Mouse (Mus musculus): ENCODE measurements around the gene Celf3. TPM values are rescaled to one million over a fixed set of nuclear protein-coding genes. Genes with fewer than 3 reads are reported as not detected.

Celf3 gene
- polyA plus RNA-seq, 1 experiment = 314 TPM

GRCm38 (mm10) chr3:94459834-94460233 is 18.3 kb upstream of the Celf3 start:
- peaks cover 6% of the 10 kb centered on the region for H3K4me1 ChIP-seq (ENCODE audit: control insufficient read depth, insufficient read depth, low read length)
- TF ChIP-seq POLR2A (IDR thresholded peaks at IDR 0.05; ENCODE audit: extremely low read depth, insufficient read depth, low read length) (no peak), CTCF (IDR thresholded peaks at IDR 0.05; ENCODE audit: extremely low read depth, insufficient read depth, low read length) (no peak)
- H3K4me3 ChIP-seq (ENCODE audit: insufficient read depth, low read length) = no peak overlapping the region
- no peak overlapping the region for H3K27ac ChIP-seq (ENCODE audit: insufficient read depth, low read length)

- no peak overlapping the region for H3K4me3 ChIP-seq (ENCODE audit: insufficient read depth, low read length)
- H3K4me1 ChIP-seq (ENCODE audit: control insufficient read depth, insufficient read depth, low read length) = peaks cover 8% of the 10 kb centered on the region
- TF ChIP-seq CTCF (IDR thresholded peaks at IDR 0.05; ENCODE audit: extremely low read depth, insufficient read depth, low read length) (no peak), POLR2A (IDR thresholded peaks at IDR 0.05; ENCODE audit: extremely low read depth, insufficient read depth, low read length) (no peak)
- H3K27ac ChIP-seq (ENCODE audit: insufficient read depth, low read length) = no peak overlapping the region
Measured at GRCm38 (mm10) chr3:94463926-94464578, 14.0 kb upstream of the Celf3 start.

DNA sequence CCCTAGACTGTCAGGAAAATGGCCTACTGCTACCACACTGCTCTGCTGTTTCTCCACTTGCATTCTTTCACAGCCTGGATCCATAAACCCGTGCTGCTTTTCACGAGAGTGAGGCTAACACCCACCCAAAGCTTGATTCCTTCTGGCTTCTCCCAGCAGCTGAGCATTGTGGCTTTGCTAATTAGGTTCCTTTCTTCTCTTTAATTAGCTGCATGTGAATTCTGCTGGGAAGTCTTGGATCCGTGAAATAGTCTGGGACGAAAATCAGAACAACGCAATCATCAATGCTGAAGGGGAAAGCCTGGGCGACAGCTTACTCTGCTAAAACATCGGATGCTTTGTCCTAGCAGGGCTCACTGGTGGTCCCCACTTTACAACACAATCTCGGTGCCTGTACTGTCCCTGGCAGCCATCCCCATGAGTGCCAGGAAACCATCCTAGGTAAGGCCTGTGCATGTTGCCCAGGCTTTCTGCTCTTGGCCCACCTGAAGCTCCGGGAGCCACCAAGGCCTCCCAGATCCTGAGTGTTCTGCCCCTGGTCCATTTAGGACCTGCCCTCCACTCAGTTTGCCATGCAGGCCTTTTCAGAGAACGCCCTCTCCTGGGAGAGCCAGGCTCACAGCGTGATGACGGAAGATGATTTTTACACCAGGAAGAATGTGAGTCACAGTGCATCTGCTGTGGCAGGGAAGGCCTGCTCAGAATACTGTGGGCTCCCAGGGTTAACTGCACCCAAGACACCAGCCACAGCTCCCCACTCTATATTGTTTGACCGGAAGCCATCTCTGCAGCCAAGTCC is 12.3 kb upstream of the Celf3 start:
- Histone ChIP-seq H3K4me3 (ENCODE audit: insufficient read depth, low read length) (no peak overlapping the region), H3K27ac (ENCODE audit: insufficient read depth, low read length) (peak overlapping the region; percentile 47), H3K4me1 (ENCODE audit: control insufficient read depth, insufficient read depth, low read length) (peaks cover 7% of the 10 kb centered on the region)
- no peak for TF ChIP-seq CTCF (IDR thresholded peaks at IDR 0.05; ENCODE audit: extremely low read depth, insufficient read depth, low read length)
- TF ChIP-seq POLR2A (IDR thresholded peaks at IDR 0.05; ENCODE audit: extremely low read depth, insufficient read depth, low read length) = peak; percentile 37; the same call in 1 of the 2 replicates

GRCm38 (mm10) chr3:94468931-94469330 is 9.2 kb upstream of the Celf3 start:
- H3K4me1 ChIP-seq (ENCODE audit: control insufficient read depth, insufficient read depth, low read length) = peaks cover 9% of the 10 kb centered on the region
- H3K27ac ChIP-seq (ENCODE audit: insufficient read depth, low read length) = no peak overlapping the region
- no peak overlapping the region for H3K4me3 ChIP-seq (ENCODE audit: insufficient read depth, low read length)
- TF ChIP-seq CTCF (IDR thresholded peaks at IDR 0.05; ENCODE audit: extremely low read depth, insufficient read depth, low read length) = no peak
- TF ChIP-seq POLR2A (IDR thresholded peaks at IDR 0.05; ENCODE audit: extremely low read depth, insufficient read depth, low read length) = no peak

- Histone ChIP-seq H3K4me3 (ENCODE audit: insufficient read depth, low read length) (no peak overlapping the region), H3K4me1 (ENCODE audit: control insufficient read depth, insufficient read depth, low read length) (peaks cover 3% of the 10 kb centered on the region; the same call in 1 of the 2 replicates), H3K27ac (ENCODE audit: insufficient read depth, low read length) (no peak overlapping the region)
- TF ChIP-seq CTCF (IDR thresholded peaks at IDR 0.05; ENCODE audit: extremely low read depth, insufficient read depth, low read length) = no peak
- 0 out of 2 replicates have a peak, but pooled peaks have one; percentile 32 for TF ChIP-seq POLR2A (IDR thresholded peaks at IDR 0.05; ENCODE audit: extremely low read depth, insufficient read depth, low read length)
Measured at GRCm38 (mm10) chr3:94472447-94473114, 5.5 kb upstream of the Celf3 start.

GRCm38 (mm10) chr3:94473115-94473505 is 5.0 kb upstream of the Celf3 start:
- TF ChIP-seq CTCF (IDR thresholded peaks at IDR 0.05; ENCODE audit: extremely low read depth, insufficient read depth, low read length) = no peak
- Histone ChIP-seq H3K4me3 (ENCODE audit: insufficient read depth, low read length) (no peak overlapping the region), H3K4me1 (ENCODE audit: control insufficient read depth, insufficient read depth, low read length) (peaks cover 3% of the 10 kb centered on the region; the same call in 1 of the 2 replicates), H3K27ac (ENCODE audit: insufficient read depth, low read length) (no peak overlapping the region)

GRCm38 (mm10) chr3:94473567-94474232 is 4.4 kb upstream of the Celf3 start:
- Histone ChIP-seq H3K27ac (ENCODE audit: insufficient read depth, low read length) (no peak overlapping the region), H3K4me3 (ENCODE audit: insufficient read depth, low read length) (no peak overlapping the region), H3K4me1 (ENCODE audit: control insufficient read depth, insufficient read depth, low read length) (peaks cover 3% of the 10 kb centered on the region; the same call in 1 of the 2 replicates)
- no peak for TF ChIP-seq POLR2A (IDR thresholded peaks at IDR 0.05; ENCODE audit: extremely low read depth, insufficient read depth, low read length)
- no peak for TF ChIP-seq CTCF (IDR thresholded peaks at IDR 0.05; ENCODE audit: extremely low read depth, insufficient read depth, low read length)

- Histone ChIP-seq H3K27ac (ENCODE audit: insufficient read depth, low read length) (0 out of 2 replicates have a peak overlapping the region, but pooled peaks have one; percentile 43), H3K4me1 (ENCODE audit: control insufficient read depth, insufficient read depth, low read length) (peaks cover 7% of the 10 kb centered on the region), H3K4me3 (ENCODE audit: insufficient read depth, low read length) (no peak overlapping the region)
- TF ChIP-seq CTCF (IDR thresholded peaks at IDR 0.05; ENCODE audit: extremely low read depth, insufficient read depth, low read length) = no peak
- TF ChIP-seq POLR2A (IDR thresholded peaks at IDR 0.05; ENCODE audit: extremely low read depth, insufficient read depth, low read length) = no peak
Measured at GRCm38 (mm10) chr3:94476301-94477035, 1.6 kb upstream of the Celf3 start.

Data from cortical plate, adult 2 months (tissue).